Mouse (Mus musculus) embryo, embryonic 11 days (tissue): ENCODE data around the gene Chst8.
A peak's percentile ranks its signal among the peaks of the same experiment; 100 is the strongest.

Experiments used
- DNase-seq: peaks from one replicate; pipeline ENCODE4 v3.0.0-alpha.2; 2015

Gene Chst8

GRCm38 (mm10) chr7:34749753-34750152 lies 62.8 kb downstream of the Chst8 start:
- peak; percentile 50 for DNase-seq

- DNase-seq = no peak
Measured at GRCm38 (mm10) chr7:34748501-34748900, 64.0 kb downstream of the Chst8 start.

GRCm38 (mm10) chr7:34747661-34748060 lies 64.8 kb downstream of the Chst8 start:
- DNase-seq = no peak

GRCm38 (mm10) chr7:34746586-34746985 lies 65.9 kb downstream of the Chst8 start:
- no peak for DNase-seq

GRCm38 (mm10) chr7:34746165-34746564 lies 66.3 kb downstream of the Chst8 start:
- DNase-seq = no peak

GRCm38 (mm10) chr7:34745426-34745825 lies 67.1 kb downstream of the Chst8 start:
- DNase-seq = no peak

GRCm38 (mm10) chr7:34744994-34745393 lies 67.5 kb downstream of the Chst8 start:
- DNase-seq = no peak

GRCm38 (mm10) chr7:34743411-34744085 lies 69.0 kb downstream of the Chst8 start:
- DNase-seq = no peak

- DNase-seq = no peak
Measured at GRCm38 (mm10) chr7:34739371-34739770, 73.1 kb downstream of the Chst8 start.

- DNase-seq = no peak
Measured at GRCm38 (mm10) chr7:34737206-34737605, 75.3 kb downstream of the Chst8 start.

GRCm38 (mm10) chr7:34734348-34734747 lies 78.2 kb downstream of the Chst8 start:
- DNase-seq = no peak

- no peak for DNase-seq
Measured at GRCm38 (mm10) chr7:34728931-34729330, 83.6 kb downstream of the Chst8 start.

- DNase-seq = no peak
Measured at GRCm38 (mm10) chr7:34725206-34725605, 87.3 kb downstream of the Chst8 start.

GRCm38 (mm10) chr7:34722551-34723230 lies 89.8 kb downstream of the Chst8 start:
- no peak for DNase-seq

- DNase-seq = no peak
Measured at GRCm38 (mm10) chr7:34722151-34722550, 90.4 kb downstream of the Chst8 start.

GRCm38 (mm10) chr7:34721650-34722048 lies 90.9 kb downstream of the Chst8 start:
- DNase-seq = peak; percentile 67

- no peak for DNase-seq
Measured at GRCm38 (mm10) chr7:34720882-34721649, 91.4 kb downstream of the Chst8 start.

GRCm38 (mm10) chr7:34719599-34719998 lies 92.9 kb downstream of the Chst8 start:
- peak; percentile 80 for DNase-seq

- no peak for DNase-seq
Measured at GRCm38 (mm10) chr7:34718651-34719050, 93.9 kb downstream of the Chst8 start.

GRCm38 (mm10) chr7:34717161-34717810 lies 95.2 kb downstream of the Chst8 start:
- peak; percentile 74 for DNase-seq

GRCm38 (mm10) chr7:34714848-34715460 lies 97.6 kb downstream of the Chst8 start:
- peak; percentile 37 for DNase-seq

- DNase-seq = no peak
Measured at GRCm38 (mm10) chr7:34709111-34709510, 103.4 kb downstream of the Chst8 start.

- no peak for DNase-seq
Measured at GRCm38 (mm10) chr7:34704401-34704800, 108.1 kb downstream of the Chst8 start.
